Mouse (Mus musculus): ENCODE results near the gene Dennd6b.

Gene Dennd6b

GRCm38 (mm10) chr15:89158516-89158915 lies 37.8 kb downstream of the Dennd6b start:
- no peak for DNase-seq (ENCODE audit: low read depth, low spot score)

DNA sequence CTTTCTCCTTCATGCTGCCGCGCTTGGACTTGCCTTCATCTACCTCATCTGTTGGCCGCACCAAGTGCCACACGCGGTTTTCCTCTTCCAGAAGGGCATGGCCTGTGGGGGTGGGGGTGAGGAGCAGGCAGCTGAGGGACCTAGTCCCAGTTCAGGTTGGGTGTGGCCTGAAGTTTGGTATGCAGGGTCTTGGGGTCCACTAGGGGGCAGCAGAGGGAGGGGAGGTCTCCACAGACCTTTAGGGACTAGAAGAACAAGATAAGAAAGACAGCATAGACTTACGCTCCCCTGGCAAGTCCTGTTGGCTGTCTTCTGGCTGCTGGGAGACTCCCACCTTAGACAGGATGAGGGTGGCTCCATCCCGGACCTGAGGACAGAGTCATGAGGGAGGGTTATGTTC lies 38.3 kb downstream of the Dennd6b start:
- DNase-seq (ENCODE audit: low read depth, low spot score), result no peak

- DNase-seq (ENCODE audit: low read depth, low spot score), result no peak
Measured at GRCm38 (mm10) chr15:89152312-89152711, 44.0 kb downstream of the Dennd6b start.

DNA sequence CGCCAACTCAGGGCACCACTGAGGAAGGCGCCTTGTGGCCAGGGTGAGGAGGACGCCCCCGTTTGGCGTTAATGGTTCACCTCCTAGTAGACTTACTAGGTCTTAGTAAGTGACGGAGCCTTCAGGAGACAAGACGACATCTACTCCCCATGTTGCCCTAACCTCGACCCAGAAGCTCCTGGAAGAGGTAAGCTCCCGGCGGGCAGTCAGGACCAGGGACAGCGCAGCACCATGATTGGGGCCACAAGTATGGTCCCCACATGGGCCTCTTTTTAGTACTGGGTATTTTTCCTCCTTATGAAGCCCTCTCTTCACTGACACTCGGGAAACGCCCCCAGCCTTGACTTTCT lies 46.3 kb downstream of the Dennd6b start:
- no peak for DNase-seq (ENCODE audit: low read depth, low spot score)

DNA sequence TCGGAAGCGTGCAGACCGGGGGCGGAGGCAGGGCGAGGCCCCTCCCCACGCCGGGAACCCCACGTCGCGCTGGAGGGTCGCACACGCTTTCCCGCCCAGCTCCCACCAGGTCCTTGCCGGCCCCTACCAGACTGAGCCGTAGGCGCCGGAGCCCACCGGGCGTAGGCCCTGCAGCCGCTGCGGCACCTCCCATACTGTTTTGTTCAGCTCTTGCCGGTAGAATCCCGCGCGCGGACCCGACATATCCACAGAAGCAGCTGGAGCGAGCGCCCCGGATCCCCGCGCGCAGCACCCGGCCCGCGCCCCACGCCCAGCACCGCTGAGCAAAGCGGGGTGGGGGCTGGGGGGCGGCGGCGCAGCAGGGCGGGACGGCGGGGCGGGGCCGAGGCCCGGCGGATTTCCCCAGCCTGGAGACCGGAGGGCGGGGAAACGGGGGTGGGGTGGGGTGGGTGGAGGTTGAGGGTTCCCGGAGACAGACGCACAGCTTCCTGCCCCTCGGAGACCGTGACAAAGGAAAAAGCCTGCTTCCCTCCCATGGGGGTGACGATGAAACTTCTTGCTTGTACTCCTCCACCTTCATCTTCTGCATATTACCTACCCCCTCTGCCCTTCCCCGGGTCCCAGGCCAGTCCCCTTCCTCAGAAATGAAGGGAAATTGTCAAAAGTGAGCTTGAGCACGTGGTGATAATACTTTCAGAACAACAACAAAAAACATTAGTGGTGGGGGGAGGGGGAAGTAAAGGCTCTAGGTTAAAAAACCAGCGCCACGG lies 46.8 kb downstream of the Dennd6b start, which contains the start of gene Mapk11:
Mapk11 (minus strand) TSS at position 358 of the 770 bp plus-strand sequence.
- no peak for DNase-seq (ENCODE audit: low read depth, low spot score)

GRCm38 (mm10) chr15:89148496-89149270 lies 47.6 kb downstream of the Dennd6b start:
- DNase-seq (ENCODE audit: low read depth, low spot score), result no peak

DNA sequence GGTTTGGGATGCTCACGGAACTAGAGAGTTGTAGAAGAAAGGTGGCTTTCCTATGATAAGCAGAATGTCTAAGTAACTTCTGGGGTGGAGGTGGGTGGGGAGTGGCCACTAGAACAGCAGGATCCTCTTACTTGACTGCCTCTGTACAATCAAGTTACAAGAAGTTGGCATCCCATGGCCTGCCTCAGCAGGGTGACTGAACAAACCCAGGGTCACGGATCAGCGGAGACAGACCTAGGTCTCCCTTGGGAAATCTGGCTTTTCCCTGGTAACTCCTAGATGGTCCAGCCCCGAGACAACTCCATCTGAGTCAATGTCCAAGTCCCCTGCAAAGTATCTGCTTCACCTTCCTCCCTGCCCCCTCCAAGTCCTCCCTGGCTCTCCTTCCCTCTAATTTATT lies 48.4 kb downstream of the Dennd6b start:
- no peak for DNase-seq (ENCODE audit: low read depth, low spot score)

GRCm38 (mm10) chr15:89147456-89147855 lies 48.8 kb downstream of the Dennd6b start:
- no peak for DNase-seq (ENCODE audit: low read depth, low spot score)

GRCm38 (mm10) chr15:89147024-89147423 lies 49.3 kb downstream of the Dennd6b start:
- DNase-seq (ENCODE audit: low read depth, low spot score), result peak; percentile 58

- no peak for DNase-seq (ENCODE audit: low read depth, low spot score)
Measured at GRCm38 (mm10) chr15:89146537-89146936, 49.8 kb downstream of the Dennd6b start.

DNA sequence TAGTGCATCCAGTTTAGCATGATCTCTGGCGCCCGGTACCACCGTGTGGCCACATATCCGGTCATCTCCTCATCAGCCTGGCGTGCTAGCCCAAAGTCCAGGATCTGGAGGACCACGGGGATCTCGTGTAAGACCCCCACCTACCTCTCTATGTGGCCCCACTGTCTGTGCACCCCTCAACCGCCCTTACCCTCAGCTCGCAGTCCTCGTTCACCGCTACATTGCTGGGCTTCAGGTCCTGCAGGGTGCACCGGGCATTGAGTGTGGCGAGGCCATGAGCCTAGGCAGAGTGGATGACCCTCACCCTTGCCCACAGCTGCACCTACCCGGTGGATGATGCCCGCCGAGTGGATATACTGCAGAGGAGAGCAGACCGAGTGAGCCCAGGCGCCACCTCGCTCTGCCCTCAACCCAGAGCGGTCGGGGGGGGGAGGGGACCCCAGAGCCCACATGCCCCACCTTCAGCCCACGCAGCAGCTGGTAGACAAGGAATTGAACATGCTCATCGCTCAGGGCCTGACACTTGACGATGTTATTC lies 50.4 kb downstream of the Dennd6b start:
- DNase-seq (ENCODE audit: low read depth, low spot score), result no peak

GRCm38 (mm10) chr15:89144965-89145364 lies 51.3 kb downstream of the Dennd6b start:
- no peak for DNase-seq (ENCODE audit: low read depth, low spot score)

DNA sequence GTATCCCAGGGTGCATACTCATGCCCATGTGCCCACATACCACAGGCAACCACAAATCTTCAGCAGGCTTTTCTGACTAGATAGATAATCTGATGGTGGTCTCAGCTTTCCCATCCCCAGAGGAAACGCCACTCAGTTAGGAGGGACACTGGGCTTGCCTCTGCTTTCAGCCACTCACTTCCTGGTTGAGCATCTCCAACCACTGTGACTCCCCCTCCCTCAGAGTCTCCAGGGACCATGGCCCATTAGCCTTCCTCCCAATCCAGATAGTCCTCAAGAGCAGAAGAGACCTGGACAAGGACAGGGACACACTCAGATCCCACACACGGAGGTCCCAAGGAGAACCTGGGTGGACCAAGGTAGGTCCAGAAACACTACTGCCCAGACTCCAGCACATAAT lies 53.2 kb downstream of the Dennd6b start:
- DNase-seq (ENCODE audit: low read depth, low spot score), result no peak

- DNase-seq (ENCODE audit: low read depth, low spot score), result no peak
Measured at GRCm38 (mm10) chr15:89141905-89142304, 54.4 kb downstream of the Dennd6b start.

GRCm38 (mm10) chr15:89141443-89141842 lies 54.9 kb downstream of the Dennd6b start:
- no peak for DNase-seq (ENCODE audit: low read depth, low spot score)

GRCm38 (mm10) chr15:89140659-89141252 lies 55.5 kb downstream of the Dennd6b start, which contains the start of gene Mapk12:
Gene Mapk12 (minus strand): TSS chr15:89140703.
- DNase-seq (ENCODE audit: low read depth, low spot score), result no peak

GRCm38 (mm10) chr15:89140048-89140658 lies 56.1 kb downstream of the Dennd6b start:
- no peak for DNase-seq (ENCODE audit: low read depth, low spot score)

DNA sequence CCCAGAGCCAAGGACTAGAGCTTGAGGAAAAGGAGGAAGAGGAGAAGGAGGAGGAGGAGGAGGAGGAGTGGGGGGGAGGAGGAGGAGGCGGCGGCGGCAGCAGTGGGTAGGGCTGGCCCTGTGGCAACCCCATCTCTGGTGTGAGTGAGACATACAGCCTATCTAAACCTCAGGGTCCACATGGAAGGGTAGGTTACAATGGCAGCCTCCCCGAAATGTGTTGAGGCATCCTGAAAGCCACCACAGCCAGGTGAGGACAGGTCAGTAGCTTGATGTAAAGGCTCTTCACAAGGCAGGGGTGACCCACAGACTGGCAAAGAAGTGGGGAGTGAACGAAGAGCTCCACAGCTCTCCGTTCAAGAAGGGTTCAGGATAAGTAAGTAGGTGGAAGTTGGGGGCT lies 57.8 kb downstream of the Dennd6b start:
- no peak for DNase-seq (ENCODE audit: low read depth, low spot score)

- DNase-seq (ENCODE audit: low read depth, low spot score), result no peak
Measured at GRCm38 (mm10) chr15:89138046-89138405, 58.3 kb downstream of the Dennd6b start.

DNA sequence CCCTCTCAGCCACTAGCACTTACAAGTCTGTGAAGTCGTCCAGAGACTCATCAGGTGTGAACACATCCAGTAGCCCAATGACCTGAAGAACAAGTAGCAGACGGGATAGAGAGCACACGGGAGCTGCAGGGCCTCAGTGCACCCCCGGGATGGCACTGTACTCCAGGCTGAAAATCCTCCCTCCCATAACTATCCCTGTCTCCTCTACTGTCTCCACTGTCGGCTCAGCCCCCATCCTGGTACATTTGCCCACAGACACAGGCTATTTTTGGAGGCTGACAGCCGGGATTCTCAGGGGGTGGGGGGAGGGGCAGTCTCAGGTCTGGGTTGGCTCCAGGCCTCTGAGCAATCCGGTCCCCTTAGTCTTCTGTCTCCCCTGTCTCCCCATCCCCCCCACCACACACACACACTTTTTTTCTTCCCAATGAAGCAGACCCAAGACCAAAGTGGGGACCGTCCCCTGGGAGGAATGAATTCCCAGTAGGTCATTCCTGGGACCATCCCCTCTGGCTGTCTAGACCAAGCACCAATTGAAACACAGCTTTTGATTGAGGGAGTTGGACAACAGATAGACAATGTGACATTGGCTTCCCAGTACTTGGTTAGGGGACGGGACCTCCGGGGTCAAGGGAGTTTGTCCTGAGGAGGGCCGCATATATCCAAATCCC lies 58.8 kb downstream of the Dennd6b start:
- DNase-seq (ENCODE audit: low read depth, low spot score), result no peak

- DNase-seq (ENCODE audit: low read depth, low spot score), result no peak
Measured at GRCm38 (mm10) chr15:89136461-89137155, 59.7 kb downstream of the Dennd6b start.
